Mouse (Mus musculus): ENCODE results near the gene Ephb1. TPM values are rescaled to one million over a fixed set of nuclear protein-coding genes. Genes with fewer than 3 reads are reported as not detected.

Gene Ephb1
- polyA plus RNA-seq, 1 experiment from 2014 or later: 42.3 TPM

DNA sequence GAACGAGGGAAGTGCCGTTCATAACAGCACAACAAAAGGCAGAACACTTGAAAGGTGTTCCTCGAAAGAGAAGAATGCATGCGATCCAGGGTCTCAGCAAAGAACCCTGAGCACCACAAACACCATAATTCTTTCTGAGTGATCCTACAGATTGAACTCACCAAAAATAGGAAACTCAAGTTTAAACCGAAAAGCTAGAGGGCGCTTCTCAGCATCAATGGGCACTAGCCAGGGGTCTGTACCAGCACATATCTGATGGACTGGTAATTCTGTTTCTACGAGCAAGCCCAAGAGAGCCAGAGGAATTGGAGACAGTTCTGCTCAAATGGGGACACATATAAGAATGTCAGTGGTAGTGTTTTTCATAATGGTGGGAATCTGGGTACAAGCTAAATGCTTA, 90.7 kb downstream of the Ephb1 start:
- no peak overlapping the region for H3K27ac ChIP-seq (replicated peaks)
- no peak overlapping the region for H3K9ac ChIP-seq (replicated peaks)
- no peaks in the 10 kb centered on the region for H3K36me3 ChIP-seq
- peaks cover 48% of the 10 kb centered on the region for H3K4me1 ChIP-seq
- H3K27me3 ChIP-seq: peaks cover 8% of the 10 kb centered on the region; the same call in 1 of the 2 replicates
- ATAC-seq (replicated peaks): no peak
- H3K9me3 ChIP-seq: no peaks in the 10 kb centered on the region
- WGBS: 20% methylated on average over 7 of the region's 7 CpGs
- H3K4me2 ChIP-seq (replicated peaks): no peak overlapping the region
- no peak overlapping the region for H3K4me3 ChIP-seq

DNA sequence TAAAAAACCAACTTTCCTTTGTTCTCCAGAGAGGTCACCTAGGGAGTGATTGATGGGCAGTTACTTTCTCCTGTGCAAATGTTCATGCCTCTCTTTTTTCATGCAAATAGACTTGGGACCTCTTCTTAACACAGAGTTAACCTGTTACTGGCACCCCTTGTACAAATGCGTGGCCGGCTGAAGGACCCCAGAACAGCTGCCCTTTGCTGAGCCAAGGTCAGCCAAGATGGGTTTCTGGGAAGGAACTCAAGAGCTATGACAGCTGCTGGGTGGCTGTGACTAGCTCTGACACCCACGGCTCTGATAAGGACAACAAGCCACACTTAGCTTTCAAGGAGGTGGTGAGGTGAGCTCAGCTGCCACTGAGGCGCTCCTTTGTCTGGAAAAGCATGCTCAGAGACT, 92.4 kb downstream of the Ephb1 start:
- 17% methylated on average over 4 of the region's 4 CpGs for WGBS
- H3K27me3 ChIP-seq: 0 out of 2 replicates have a peak, but pooled peaks cover 8% of the 10 kb centered on the region
- no peaks in the 10 kb centered on the region for H3K9me3 ChIP-seq
- peaks cover 32% of the 10 kb centered on the region for H3K4me1 ChIP-seq
- no peak overlapping the region for H3K9ac ChIP-seq (replicated peaks)
- no peak overlapping the region for H3K4me3 ChIP-seq
- peak; percentile 17; the same call in 1 of the 2 replicates for ATAC-seq (replicated peaks)
- H3K4me2 ChIP-seq (replicated peaks): no peak overlapping the region
- H3K27ac ChIP-seq (replicated peaks): peak overlapping the region; percentile 12; the same call in 1 of the 2 replicates
- no peaks in the 10 kb centered on the region for H3K36me3 ChIP-seq

DNA sequence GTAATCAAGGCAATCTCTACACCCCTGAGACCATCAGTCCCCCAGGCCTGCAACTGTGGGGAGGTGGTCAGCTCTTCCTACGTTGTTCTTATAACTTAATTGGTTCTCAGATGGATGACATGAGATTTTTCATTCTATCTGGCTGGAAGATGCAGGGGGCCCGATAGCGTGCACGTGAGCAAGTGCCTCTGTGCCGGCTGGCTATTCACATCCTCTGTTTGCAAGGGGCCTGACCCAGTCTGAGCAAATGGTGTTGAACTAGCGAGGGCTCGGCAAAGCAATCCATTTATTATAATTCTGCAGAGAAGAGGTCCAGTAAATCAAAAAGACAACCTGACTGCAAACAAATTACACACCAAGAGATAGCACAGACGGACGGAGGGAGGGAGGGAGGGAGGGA, 93.0 kb downstream of the Ephb1 start:
- ATAC-seq (replicated peaks): no peak
- H3K9me3 ChIP-seq: no peaks in the 10 kb centered on the region
- 0 out of 2 replicates have a peak, but pooled peaks cover 8% of the 10 kb centered on the region for H3K27me3 ChIP-seq
- 0 out of 2 replicates have a peak overlapping the region, but pooled peaks have one; percentile 12 for H3K9ac ChIP-seq (replicated peaks)
- H3K27ac ChIP-seq (replicated peaks): peak overlapping the region; percentile 12; the same call in 1 of the 2 replicates
- no peak overlapping the region for H3K4me2 ChIP-seq (replicated peaks)
- 6% methylated on average over 9 of the region's 9 CpGs for WGBS
- peaks cover 30% of the 10 kb centered on the region for H3K4me1 ChIP-seq
- no peaks in the 10 kb centered on the region for H3K36me3 ChIP-seq
- no peak overlapping the region for H3K4me3 ChIP-seq

DNA sequence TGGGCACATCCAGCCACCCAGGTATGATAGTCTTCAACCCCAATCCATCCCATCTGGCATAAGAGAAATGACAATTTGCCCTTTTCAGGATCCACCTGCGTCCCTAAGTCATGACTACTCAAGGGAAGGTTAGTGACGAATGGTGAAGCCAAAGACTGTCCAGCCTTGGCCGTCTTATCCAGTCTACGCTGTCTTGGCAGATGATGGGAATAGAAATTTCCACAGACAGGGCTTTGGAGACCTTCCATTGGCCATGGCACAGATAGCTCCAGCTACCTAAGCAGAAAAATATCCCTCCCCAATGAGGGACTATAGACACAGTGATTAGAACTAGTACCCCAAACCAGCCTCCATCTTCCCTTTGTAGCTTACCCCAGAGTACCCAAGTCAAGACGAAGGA, 98.1 kb downstream of the Ephb1 start:
- Histone ChIP-seq H3K36me3 (no peaks in the 10 kb centered on the region), H3K4me1 (peaks cover 3% of the 10 kb centered on the region), H3K27ac (replicated peaks) (no peak overlapping the region), H3K27me3 (peaks cover 13% of the 10 kb centered on the region; the same call in 1 of the 2 replicates), H3K4me3 (no peak overlapping the region), H3K9me3 (no peaks in the 10 kb centered on the region), H3K4me2 (replicated peaks) (no peak overlapping the region), H3K9ac (replicated peaks) (no peak overlapping the region)
- 96% methylated on average over 5 of the region's 5 CpGs for WGBS
- ATAC-seq (replicated peaks): no peak

DNA sequence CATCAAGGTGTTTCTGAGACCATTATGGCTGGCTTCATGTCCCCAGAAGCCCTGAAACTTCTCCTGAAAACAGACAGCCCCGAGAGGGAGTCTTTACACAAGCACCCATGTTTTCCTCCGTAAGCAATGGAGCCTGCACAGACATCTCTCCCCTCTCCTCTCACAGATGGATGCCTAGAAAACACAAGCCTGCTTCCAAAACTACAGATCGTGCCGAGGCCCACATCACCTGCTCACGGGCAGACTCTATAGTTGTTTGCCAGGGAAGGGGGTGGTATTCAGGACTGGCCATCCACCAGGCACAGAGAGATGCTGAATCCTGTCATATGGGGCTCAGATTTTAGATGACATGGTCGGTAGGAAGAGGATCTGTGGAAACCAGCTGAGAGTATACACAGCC, 98.7 kb downstream of the Ephb1 start:
- Histone ChIP-seq H3K4me1 (no peaks in the 10 kb centered on the region), H3K27me3 (peaks cover 17% of the 10 kb centered on the region; the same call in 1 of the 2 replicates), H3K36me3 (no peaks in the 10 kb centered on the region), H3K9me3 (no peaks in the 10 kb centered on the region), H3K4me3 (no peak overlapping the region), H3K9ac (replicated peaks) (no peak overlapping the region), H3K4me2 (replicated peaks) (no peak overlapping the region), H3K27ac (replicated peaks) (no peak overlapping the region)
- 66% methylated on average over 6 of the region's 6 CpGs for WGBS
- no peak for ATAC-seq (replicated peaks)

DNA sequence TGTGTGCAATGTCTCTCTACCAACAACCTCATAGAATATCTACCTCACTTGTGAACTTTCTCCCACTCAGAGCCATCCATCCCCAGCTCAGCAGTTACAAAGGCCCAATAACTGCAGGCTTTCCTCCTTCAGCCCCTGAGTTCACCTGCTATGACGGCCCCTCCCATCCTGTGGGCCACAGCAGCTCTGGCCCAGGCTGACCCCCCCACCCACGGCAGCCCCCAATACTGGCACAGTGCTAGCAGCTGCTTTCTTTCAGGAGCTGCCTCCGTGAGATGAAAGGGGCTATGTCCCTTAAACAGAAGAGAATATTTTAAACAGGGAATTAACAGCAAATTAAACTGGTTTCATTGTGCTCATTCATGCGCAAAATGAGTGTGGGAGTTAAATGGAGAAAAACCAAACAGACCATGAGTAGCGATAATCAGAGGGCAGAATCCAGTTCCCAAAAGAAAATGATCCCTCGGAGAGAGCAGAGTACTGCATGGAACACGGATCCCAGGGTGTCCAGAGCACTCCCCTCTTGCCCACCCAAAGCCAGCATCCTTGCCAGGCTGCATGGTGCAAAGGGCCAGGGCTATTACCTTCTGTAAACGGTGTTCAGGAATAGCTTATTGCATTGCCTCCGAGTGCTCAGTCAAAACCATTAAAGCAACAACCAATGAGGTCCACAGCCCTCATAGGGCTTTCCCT, 105.2 kb downstream of the Ephb1 start:
- Histone ChIP-seq H3K36me3 (no peaks in the 10 kb centered on the region), H3K9me3 (no peaks in the 10 kb centered on the region), H3K4me2 (replicated peaks) (no peak overlapping the region), H3K27ac (replicated peaks) (no peak overlapping the region), H3K27me3 (peaks cover 51% of the 10 kb centered on the region), H3K9ac (replicated peaks) (no peak overlapping the region), H3K4me3 (no peak overlapping the region), H3K4me1 (peaks cover 36% of the 10 kb centered on the region)
- WGBS: 6% methylated on average over 9 of the region's 9 CpGs
- ATAC-seq (replicated peaks): peak; percentile 76

DNA sequence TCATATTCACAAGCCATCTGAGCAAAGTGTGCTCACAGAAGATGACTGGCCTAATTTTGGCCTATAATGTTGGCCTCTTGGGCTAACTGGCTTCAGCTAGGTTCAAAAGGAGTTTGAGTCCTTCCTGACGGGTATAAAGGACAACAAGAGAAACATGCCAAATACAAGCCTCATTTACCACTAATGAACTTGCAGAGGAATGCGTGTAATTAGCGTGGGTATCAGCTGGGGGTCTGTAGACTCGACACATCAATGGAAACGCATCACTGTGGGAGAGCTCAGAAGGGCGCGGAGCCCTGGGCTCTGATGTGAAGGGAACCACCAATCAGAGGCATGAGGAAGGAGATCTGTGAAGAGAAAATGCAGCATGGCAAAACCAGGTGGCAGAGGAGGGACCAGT, 108.9 kb downstream of the Ephb1 start:
- H3K36me3 ChIP-seq: no peaks in the 10 kb centered on the region
- no peak overlapping the region for H3K27ac ChIP-seq (replicated peaks)
- no peak overlapping the region for H3K4me3 ChIP-seq
- WGBS: 14% methylated on average over 7 of the region's 7 CpGs
- H3K27me3 ChIP-seq: peaks cover 51% of the 10 kb centered on the region
- H3K4me1 ChIP-seq: peaks cover 50% of the 10 kb centered on the region
- H3K4me2 ChIP-seq (replicated peaks): no peak overlapping the region
- no peaks in the 10 kb centered on the region for H3K9me3 ChIP-seq
- H3K9ac ChIP-seq (replicated peaks): no peak overlapping the region
- ATAC-seq (replicated peaks): no peak

DNA sequence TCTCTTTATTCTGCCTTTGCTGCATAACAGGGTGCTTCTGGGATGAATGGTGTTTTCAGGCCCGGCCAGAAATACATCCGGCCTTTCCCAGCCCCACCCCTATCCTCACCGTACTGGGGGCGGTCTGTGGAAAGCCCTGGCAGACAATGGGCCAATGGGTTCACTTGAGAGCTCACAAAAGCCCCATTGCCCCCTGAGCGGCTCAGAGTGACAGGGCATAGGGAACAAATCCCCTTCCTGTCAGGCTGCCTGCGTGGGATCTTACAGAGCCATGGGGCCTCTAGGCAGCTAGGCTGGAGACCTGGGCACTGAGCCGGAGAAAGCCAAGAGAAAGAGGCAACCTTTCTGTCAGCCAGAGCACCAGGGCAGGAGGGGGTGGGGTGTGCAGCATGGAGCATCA, 111.2 kb downstream of the Ephb1 start:
- no peak overlapping the region for H3K9ac ChIP-seq (replicated peaks)
- ATAC-seq (replicated peaks): peak; percentile 84
- H3K36me3 ChIP-seq: no peaks in the 10 kb centered on the region
- H3K4me3 ChIP-seq: no peak overlapping the region
- 2% methylated on average over 7 of the region's 7 CpGs for whole genome bisulfite sequencing
- H3K27me3 ChIP-seq: peaks cover 57% of the 10 kb centered on the region
- no peak overlapping the region for H3K4me2 ChIP-seq (replicated peaks)
- H3K27ac ChIP-seq (replicated peaks): no peak overlapping the region
- H3K9me3 ChIP-seq: no peaks in the 10 kb centered on the region
- peaks cover 32% of the 10 kb centered on the region for H3K4me1 ChIP-seq

DNA sequence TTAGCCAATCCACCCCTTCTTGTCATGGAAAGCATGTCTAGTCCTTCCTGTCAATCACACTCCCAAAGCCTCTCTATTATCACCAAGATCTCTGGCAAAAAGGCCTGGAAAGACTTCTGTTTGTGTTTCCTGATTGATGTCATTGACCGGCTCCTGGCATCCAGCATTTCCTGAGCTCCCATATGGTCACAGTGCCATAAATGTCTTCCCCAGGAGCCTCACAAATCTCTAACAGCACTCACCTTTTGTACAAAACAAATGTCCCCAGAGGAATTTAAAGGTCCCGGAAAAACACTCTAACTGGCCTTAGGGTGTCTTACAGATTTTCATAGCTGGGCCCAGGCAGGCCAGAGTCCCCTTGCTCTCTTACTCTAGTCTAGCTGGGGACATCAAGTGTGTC, 112.9 kb downstream of the Ephb1 start:
- H3K4me1 ChIP-seq: peaks cover 19% of the 10 kb centered on the region
- WGBS: 77% methylated on average over 2 of the region's 2 CpGs
- H3K27me3 ChIP-seq: peaks cover 49% of the 10 kb centered on the region

DNA sequence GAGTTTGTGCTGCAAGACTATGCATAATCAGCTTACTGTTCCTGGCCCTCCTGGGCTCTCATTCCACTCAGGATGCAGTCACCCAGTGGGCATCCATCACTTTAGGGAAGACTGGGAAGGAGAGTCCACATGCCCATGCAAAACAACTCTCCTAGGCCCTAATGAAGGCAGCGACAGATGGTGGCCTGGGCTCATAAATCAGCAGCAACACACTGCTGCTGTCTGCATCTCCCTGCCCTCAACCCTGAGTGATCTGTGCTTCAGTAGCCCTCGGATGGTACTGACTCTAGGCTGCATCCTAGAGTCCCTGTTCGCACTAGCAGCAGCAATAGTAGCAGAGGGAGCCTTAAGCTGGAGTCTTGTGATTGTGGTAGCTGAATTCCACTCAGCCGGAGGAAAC, 114.3 kb downstream of the Ephb1 start:
- no peak overlapping the region for H3K4me3 ChIP-seq
- H3K27me3 ChIP-seq: peaks cover 43% of the 10 kb centered on the region
- H3K9me3 ChIP-seq: no peaks in the 10 kb centered on the region
- 81% methylated on average over 4 of the region's 4 CpGs for WGBS
- H3K27ac ChIP-seq (replicated peaks): no peak overlapping the region
- H3K9ac ChIP-seq (replicated peaks): no peak overlapping the region
- no peak overlapping the region for H3K4me2 ChIP-seq (replicated peaks)
- H3K4me1 ChIP-seq: peaks cover 25% of the 10 kb centered on the region
- ATAC-seq (replicated peaks): no peak
- H3K36me3 ChIP-seq: no peaks in the 10 kb centered on the region

More for the DNA sequence above, 112.9 kb downstream of the Ephb1 start:
- ATAC-seq (replicated peaks): no peak
- H3K4me3 ChIP-seq: no peak overlapping the region
- no peak overlapping the region for H3K4me2 ChIP-seq (replicated peaks)
- H3K9ac ChIP-seq (replicated peaks): no peak overlapping the region
- H3K27ac ChIP-seq (replicated peaks): no peak overlapping the region
- no peaks in the 10 kb centered on the region for H3K36me3 ChIP-seq
- no peaks in the 10 kb centered on the region for H3K9me3 ChIP-seq

DNA sequence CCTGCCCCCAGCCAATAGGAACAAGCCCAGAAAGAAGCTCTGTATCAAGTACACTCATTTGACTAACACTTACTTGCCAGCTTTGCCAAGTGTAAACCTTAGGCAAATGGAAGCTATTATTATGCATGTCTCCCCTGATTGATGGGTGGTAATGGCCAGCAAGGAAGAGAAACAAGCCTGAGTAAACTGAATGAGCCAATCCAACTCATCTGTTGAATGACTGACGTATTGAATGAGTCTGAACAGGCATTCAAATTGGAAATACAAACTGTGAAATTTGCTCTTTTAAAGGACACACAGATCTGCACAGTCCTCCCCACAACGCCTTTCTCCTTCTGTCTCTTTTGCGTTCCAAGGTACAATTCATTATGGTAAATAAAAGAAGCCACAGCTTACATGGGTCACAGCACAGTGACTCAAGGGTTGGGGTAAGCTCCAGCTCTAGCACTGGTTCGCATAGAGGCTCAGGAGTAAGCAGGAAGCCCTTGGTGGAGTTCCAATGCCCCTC, 119.0 kb downstream of the Ephb1 start:
- peak; percentile 87 for ATAC-seq (replicated peaks)
- H3K36me3 ChIP-seq: no peaks in the 10 kb centered on the region
- H3K4me1 ChIP-seq: peaks cover 39% of the 10 kb centered on the region
- H3K27ac ChIP-seq (replicated peaks): no peak overlapping the region
- no peak overlapping the region for H3K4me3 ChIP-seq
- WGBS: 15% methylated on average over 4 of the region's 4 CpGs
- H3K9ac ChIP-seq (replicated peaks): no peak overlapping the region
- no peaks in the 10 kb centered on the region for H3K9me3 ChIP-seq
- H3K27me3 ChIP-seq: peaks cover 18% of the 10 kb centered on the region; the same call in 1 of the 2 replicates
- no peak overlapping the region for H3K4me2 ChIP-seq (replicated peaks)

DNA sequence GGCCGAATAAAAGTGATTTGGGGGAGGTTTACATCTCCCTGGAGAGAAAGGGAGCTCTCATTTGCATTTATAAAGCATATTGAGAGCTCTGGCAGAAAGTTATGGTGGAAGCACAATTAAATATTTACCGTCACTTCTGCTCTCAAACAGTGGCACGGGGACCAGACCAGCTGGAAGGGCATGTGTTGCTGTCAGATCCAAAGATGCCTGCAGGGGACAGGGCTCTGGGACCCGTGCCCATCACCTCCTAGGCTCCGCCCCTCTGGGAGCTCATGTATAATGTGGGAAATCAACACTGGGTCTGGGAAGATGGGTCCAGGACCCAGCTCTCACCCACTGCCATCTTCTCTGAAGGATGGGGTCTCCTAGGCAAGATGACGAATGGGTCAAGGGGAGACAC, 123.2 kb downstream of the Ephb1 start:
- Histone ChIP-seq H3K36me3 (no peaks in the 10 kb centered on the region), H3K9me3 (no peaks in the 10 kb centered on the region), H3K9ac (replicated peaks) (no peak overlapping the region), H3K27me3 (peaks cover 2% of the 10 kb centered on the region; the same call in 1 of the 2 replicates), H3K4me2 (replicated peaks) (no peak overlapping the region), H3K27ac (replicated peaks) (no peak overlapping the region), H3K4me1 (peaks cover 44% of the 10 kb centered on the region), H3K4me3 (no peak overlapping the region)
- WGBS: 33% methylated on average over 6 of the region's 6 CpGs
- ATAC-seq (replicated peaks): peak; percentile 65

All from forebrain, embryonic 15.5 days (tissue).